Mouse (Mus musculus): ENCODE data around the gene Tmem183a.

DNA sequence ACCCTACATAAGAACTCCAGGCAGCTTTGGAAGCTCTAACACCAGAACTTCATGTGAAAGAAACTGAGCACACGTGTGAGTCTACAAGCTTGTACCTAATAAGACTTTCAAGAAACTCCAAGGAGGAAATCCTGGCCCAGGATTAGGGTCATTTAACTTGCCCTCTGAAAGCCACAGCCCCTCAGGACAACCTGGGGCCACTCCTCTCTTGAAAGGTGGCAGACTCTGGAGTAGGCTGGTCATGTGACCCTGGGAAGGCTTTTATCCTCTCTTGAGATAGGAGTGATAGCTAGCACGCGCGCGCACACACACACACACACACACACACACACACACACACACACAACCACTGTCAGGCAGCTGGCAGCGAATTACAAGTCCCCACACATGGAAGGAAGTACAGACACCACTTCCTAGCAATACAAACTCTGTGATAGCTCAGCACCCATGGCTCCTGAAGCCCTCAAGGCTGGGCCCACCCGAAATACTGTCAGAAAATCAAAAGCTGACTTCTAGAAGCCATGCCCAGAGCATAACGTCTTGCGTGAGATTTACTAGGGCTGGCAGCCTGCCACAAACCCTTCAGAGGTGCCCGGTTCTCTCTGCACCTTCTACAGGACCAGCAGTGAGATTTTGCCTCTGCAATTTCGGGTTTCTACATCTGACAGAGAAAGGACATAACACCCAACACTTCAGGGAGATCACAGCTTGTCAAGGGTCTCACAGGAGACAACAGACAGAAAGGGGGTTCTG, 24.6 kb downstream of the Tmem183a start:
- TF ChIP-seq CTCF (IDR thresholded peaks at IDR 0.05; ENCODE audit: low read depth, low read length) (no peak), POLR2A (IDR thresholded peaks at IDR 0.05; ENCODE audit: borderline replicate concordance, low read depth, low read length) (no peak)
